Mouse (Mus musculus) left cerebral cortex, postnatal 14 days (tissue): ENCODE measurements around the gene Snx25. TPM values are rescaled to one million over a fixed set of nuclear protein-coding genes. Genes with fewer than 3 reads are reported as not detected.

Experiments used
- total RNA-seq, 2 experiments: library from RNA; stranded (reverse); gene quantifications; 2 replicates each; pipeline ENCODE4 v1.2.3; 2021

The Snx25 gene
- total RNA-seq, 2 experiments from 2014 or later: 38.1 to 42.3 TPM

Other genes starting within 250 kb of the Snx25 start
- 1 to 10 TPM; 1.4 to 1.9 TPM for gene Ccdc110, start 217.5 kb downstream of the Snx25 start, total RNA-seq
- gene 1700029J07Rik, start 176.9 kb downstream of the Snx25 start, total RNA-seq: 1 to 10 TPM; 2.2 to 3.2 TPM
- 10 to 100 TPM; 53.8 to 59.1 TPM for gene Ufsp2, start 176.6 kb downstream of the Snx25 start, total RNA-seq
- gene Lrp2bp, start 152.9 kb downstream of the Snx25 start, total RNA-seq: under 1 TPM; 0.62 to 0.76 TPM
- 10 to 100 TPM in 1 of 2 experiments, 1 to 10 TPM in 1; 8.8 to 14.8 TPM for gene Ankrd37, start 146.5 kb downstream of the Snx25 start, total RNA-seq
- 10 to 100 TPM; 17.1 to 17.9 TPM for gene Cfap97, start 388 bp downstream of the Snx25 start, total RNA-seq
- gene Slc25a4, start 59.1 kb upstream of the Snx25 start, total RNA-seq: 100 to 1,000 TPM; 661 to 678 TPM
- not detected for gene Helt, start 142.5 kb upstream of the Snx25 start, total RNA-seq